Mouse (Mus musculus) liver, embryonic 14.5 days (tissue): Measurements from ENCODE around the gene Zg16. TPM values are rescaled to one million over a fixed set of nuclear protein-coding genes. Genes with fewer than 3 reads are reported as not detected.
"Not testable (repeated sequence)": the region's sequence is repeated elsewhere in the genome, so short reads cannot be mapped to it uniquely, and the experiment has no call there.

ENCODE experiments used
- ATAC-seq: fragments of 200-750 bp; cut with Nextera tagmentation; 2 replicates; pipeline ENCODE4 v1.8.0; 2017; ENCODE audit warnings: moderate number of reproducible peaks, mild to moderate bottlenecking, moderate library complexity; ENCODE audit not compliant: insufficient read depth
- DNase-seq, 3 experiments: peaks; one replicate each; pipeline ENCODE4 v3.0.0-alpha.2; 2012 to 2013; ENCODE audit warnings: low read depth in 3 of 3, low spot score in 3 of 3
- H3K27ac ChIP-seq: fragments of 300-500 bp; sonication (generic); 2 replicates; pipeline ENCODE4 v1.5.1; 2014; ENCODE audit warnings: moderate library complexity, mild to moderate bottlenecking, control low read depth, inconsistent platforms
- H3K27me3 ChIP-seq: fragments of 300-500 bp; sonication (generic); 2 replicates; pipeline ENCODE4 v1.6.1; 2014; ENCODE audit warnings: mild to moderate bottlenecking, low read length, moderate library complexity; ENCODE audit not compliant: control insufficient read depth, insufficient read depth
- H3K36me3 ChIP-seq: fragments of 300-500 bp; sonication (generic); replicated peaks from 2 replicates; pipeline ENCODE4 v1.6.1; 2014; ENCODE audit warnings: low read depth; ENCODE audit not compliant: control insufficient read depth, insufficient read depth
- H3K4me1 ChIP-seq, 2 experiments: fragments of 200-500 bp in 1 of 2; fragments of 300-500 bp in 1 of 2; sonication (generic) in 1 of 2; replicated peaks; 2 replicates each; pipeline ENCODE4 v1.6.1; 2012 to 2014; ENCODE audit warnings: antibody characterized with exemption in 1 of 2, inconsistent platforms in 1 of 2, low read length in 1 of 2; ENCODE audit not compliant: control insufficient read depth in 2 of 2, insufficient read depth in 2 of 2
- H3K4me2 ChIP-seq: fragments of 300-500 bp; sonication (generic); 2 replicates; pipeline ENCODE4 v1.6.1; 2014; ENCODE audit warnings: low read depth, mild to moderate bottlenecking, control low read depth, moderate library complexity
- H3K4me3 ChIP-seq, 2 experiments: fragments of 200-500 bp in 1 of 2; fragments of 300-500 bp in 1 of 2; sonication (generic) in 1 of 2; 2 replicates each; pipeline ENCODE4 v1.5.1; 2012 to 2014; ENCODE audit warnings: low read depth in 2 of 2, low read length in 2 of 2, mild to moderate bottlenecking in 2 of 2, control low read depth in 1 of 2, inconsistent platforms in 1 of 2, moderate library complexity in 1 of 2; ENCODE audit not compliant: insufficient read depth in 1 of 2
- H3K9ac ChIP-seq: fragments of 300-500 bp; sonication (generic); replicated peaks from 2 replicates; pipeline ENCODE4 v1.6.1; 2014; ENCODE audit warnings: mild to moderate bottlenecking, control low read depth, moderate library complexity
- H3K9me3 ChIP-seq: fragments of 300-500 bp; sonication (generic); 2 replicates; pipeline ENCODE4 v1.6.1; 2016; ENCODE audit warnings: low read length, mixed read lengths; ENCODE audit not compliant: control insufficient read depth
- CTCF ChIP-seq: IDR thresholded peaks from 2 replicates; pipeline ENCODE4 v1.5.1; 2016; ENCODE audit warnings: antibody characterized with exemption, low read depth, control low read depth
- EP300 ChIP-seq: IDR thresholded peaks from 2 replicates; pipeline ENCODE4 v1.6.1; 2016; ENCODE audit warnings: antibody characterized with exemption, low read depth
- WGBS: fragments of 180-500 bp; shearing (Covaris S2); extraction: QIAGEN DNeasy Blood & Tissue Kit; methylation state at CpG from one replicate; pipeline ENCODE4 v1.1.7; 2014; ENCODE audit not compliant: insufficient replicate concordance; 5-methylcytosine and 5-hydroxymethylcytosine counted together
- polyA plus RNA-seq, 2 experiments: library from polyadenylated mRNA; depleted of rRNA in 1 of 2; stranded (reverse) in 1 of 2; unstranded in 1 of 2; fragments of >200 nt; fragmentation: Nextera tagmentation in 1 of 2; extraction: Ambion mirVana in 1 of 2; gene quantifications; 2 replicates each; pipeline versions ENCODE4 v1.2.1 to v1.2.3; 2012 to 2014

Zg16 gene
- 0.08 and 0.11 TPM in 2 replicates for polyA plus RNA-seq (2012; rRNA removed)
- polyA plus RNA-seq (2014; fragmentation: Nextera tagmentation; extraction: Ambion mirVana): not detected in 2 replicates

DNA sequence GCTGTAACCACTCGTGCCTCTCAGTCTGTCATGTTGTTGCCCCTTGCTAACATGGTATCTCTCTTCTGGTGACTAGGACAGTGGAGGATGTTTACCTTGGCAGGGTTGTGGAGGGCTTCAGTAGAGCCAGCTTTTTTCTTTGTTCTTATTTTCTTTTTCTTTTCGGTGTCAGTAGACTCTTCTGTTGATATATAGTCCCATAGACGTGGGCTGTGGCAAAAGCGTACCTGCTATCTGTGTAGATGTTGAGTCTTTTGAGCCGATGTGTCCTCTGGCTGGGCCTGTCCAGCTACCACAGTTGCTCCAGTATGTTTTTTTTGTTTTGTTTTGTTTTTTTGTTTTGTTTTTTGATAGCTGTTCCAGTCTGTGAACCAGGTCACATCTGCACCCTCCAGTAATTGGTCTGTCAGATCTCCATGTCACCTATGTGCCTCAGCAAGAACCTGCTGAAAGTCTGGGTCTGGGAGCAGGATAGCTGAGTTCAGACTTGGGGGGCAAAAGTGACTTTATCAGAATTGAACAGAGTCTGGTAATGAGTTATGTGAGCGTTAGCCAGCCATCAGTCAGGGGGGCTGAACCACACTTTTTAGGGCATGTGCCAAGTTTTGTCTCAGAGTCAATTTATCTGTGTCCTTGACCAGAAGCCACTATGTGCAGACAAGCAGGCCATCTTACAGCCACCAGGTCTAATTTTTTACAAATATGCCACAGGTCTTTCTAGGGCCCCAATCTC lies at the start of gene Zg16:
Gene Zg16, minus strand, starts transcription at position 51 of the 733 bp plus-strand sequence.
- H3K4me2 ChIP-seq, H3K36me3 ChIP-seq, ATAC-seq, DNase-seq, H3K27me3 ChIP-seq, H3K9me3 ChIP-seq, H3K4me3 ChIP-seq: not testable (repeated sequence)
- 0 out of 2 replicates have a peak, but pooled peaks have one; percentile 17 for TF ChIP-seq EP300
- 39% methylated on average over 6 of the region's 6 CpGs for WGBS
- Histone ChIP-seq H3K27ac (peak within 1 kb of the TSS; percentile 69), H3K4me1 (peaks cover 17 to 59% of the 10 kb centered on the region in 2 experiments), H3K9ac (peak within 1 kb of the TSS; percentile 2)

DNA sequence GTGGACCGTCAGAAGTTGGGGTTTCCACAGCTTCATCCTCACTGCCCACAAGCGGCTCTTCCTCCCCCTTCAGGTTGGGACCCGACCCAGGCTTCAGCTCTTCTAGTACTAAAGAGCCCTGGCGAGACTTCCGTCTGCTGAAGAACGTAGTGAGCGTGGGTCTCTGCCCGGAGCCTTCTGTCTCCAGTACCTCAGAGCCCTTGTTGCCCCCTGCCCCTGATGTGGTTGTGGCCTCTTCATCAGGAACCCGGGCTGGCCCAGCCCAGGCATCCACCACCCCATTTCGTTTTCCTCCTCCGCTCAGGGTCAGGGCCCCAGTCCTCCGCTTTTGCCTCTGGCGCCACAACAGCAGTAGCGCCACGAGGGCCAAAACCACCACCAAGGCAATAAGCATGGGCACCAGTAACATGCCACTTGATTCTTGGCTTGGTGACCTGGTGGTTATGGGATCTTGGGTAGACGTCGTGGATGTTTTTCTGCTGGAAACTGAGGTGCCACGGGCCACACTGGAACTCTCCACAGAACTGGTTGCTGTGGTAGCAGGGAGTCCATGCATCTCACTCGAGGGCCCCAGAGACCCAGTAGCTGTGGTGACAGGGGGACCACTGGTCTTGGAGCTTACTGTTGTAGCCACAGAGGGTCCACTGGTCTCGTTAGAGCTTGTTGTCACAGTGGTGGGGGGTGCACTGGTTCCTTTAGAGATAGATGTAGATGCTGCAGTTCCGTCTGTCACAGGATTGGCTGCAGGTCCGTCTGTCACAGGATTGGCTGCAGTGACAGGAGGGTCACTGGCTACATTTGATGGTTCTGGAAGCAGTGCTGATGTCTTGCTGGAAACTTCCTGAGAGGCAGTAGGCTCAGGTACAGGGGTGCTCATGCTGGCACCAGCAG lies 49.3 kb upstream of the Zg16 start:
- no peaks in the 10 kb centered on the region for H3K9me3 ChIP-seq
- peak overlapping the region; percentile 54 to 55 for H3K4me3 ChIP-seq
- no peak for ATAC-seq
- peak overlapping the region; percentile 67 for H3K4me2 ChIP-seq
- 55% methylated on average over 22 of the region's 22 CpGs for WGBS
- H3K36me3 ChIP-seq: no peaks in the 10 kb centered on the region
- H3K27ac ChIP-seq: peak overlapping the region; percentile 70; the same call in 1 of the 2 replicates
- no peaks in the 10 kb centered on the region for H3K27me3 ChIP-seq
- no peak for DNase-seq
- peaks cover 28 to 46% of the 10 kb centered on the region in 2 experiments for H3K4me1 ChIP-seq
- H3K9ac ChIP-seq: peak overlapping the region; percentile 66; the same call in 1 of the 2 replicates
- TF ChIP-seq EP300 (no peak), CTCF (no peak)

DNA sequence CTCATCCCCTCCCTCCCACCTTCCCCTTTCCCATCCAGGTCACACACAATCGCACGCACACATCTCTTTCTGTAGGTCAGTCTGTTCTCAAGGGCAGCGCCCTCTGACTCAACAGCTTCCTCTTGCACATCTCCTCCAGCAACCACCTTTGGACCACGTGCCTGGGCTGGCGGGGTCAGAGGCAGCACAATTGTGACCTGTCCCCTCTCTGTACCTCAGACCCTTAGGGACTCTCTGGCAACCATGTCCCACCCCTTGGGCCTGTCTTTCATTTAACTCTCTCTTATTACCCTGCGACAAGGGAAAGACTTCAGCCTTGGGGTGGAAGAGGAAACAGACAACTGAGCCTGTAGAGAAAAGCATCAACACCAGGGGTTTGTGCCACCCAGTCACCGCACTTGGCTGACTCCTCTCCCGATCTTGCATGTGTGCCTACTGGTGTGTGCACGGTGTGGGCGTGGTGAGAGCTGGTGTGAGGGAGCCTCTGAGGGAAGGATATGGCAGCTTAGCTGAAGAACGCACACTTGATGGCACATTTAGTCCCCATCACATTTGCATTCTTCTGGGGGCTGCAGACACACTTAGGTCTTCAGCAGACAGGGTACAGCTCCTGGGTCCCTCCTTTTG lies 47.8 kb upstream of the Zg16 start:
- Histone ChIP-seq H3K27me3 (no peaks in the 10 kb centered on the region), H3K36me3 (no peaks in the 10 kb centered on the region), H3K4me1 (peaks cover 23 to 37% of the 10 kb centered on the region in 2 experiments), H3K4me3 (peak overlapping the region; percentile 5 to 12; a peak in 3 of 4 replicates), H3K4me2 (peak overlapping the region; percentile 67), H3K9ac (no peak overlapping the region), H3K27ac (no peak overlapping the region), H3K9me3 (no peaks in the 10 kb centered on the region)
- ATAC-seq (no peak), DNase-seq (no peak)
- no peak for TF ChIP-seq CTCF
- TF ChIP-seq EP300: no peak
- WGBS: 36% methylated on average over 11 of the region's 11 CpGs

DNA sequence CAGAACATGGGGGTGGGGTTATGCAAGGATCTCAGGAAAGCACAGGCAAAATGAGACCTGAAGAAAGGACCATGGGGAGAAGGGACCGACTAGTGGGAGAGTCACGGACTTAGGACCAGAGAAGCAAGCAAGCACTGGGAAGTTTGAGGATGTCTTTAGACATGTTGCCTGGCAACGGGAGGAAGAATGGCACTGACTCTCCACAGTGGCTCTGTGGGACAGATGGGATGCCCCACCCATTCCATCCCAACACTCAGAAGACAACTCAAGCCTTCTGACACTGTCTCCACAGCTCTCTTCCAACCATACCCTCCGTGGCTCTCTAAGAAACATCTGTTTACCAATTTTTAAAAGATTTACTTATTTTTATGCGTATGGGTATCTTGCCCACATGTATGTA lies 46.0 kb upstream of the Zg16 start:
- Histone ChIP-seq H3K27ac (no peak overlapping the region), H3K4me1 (peaks cover 11 to 31% of the 10 kb centered on the region in 2 experiments), H3K4me3 (no peak overlapping the region), H3K4me2 (no peak overlapping the region), H3K27me3 (no peaks in the 10 kb centered on the region), H3K36me3 (no peaks in the 10 kb centered on the region), H3K9me3 (no peaks in the 10 kb centered on the region), H3K9ac (no peak overlapping the region; the same call in 1 of the 2 replicates)
- DNase-seq: no peak
- TF ChIP-seq EP300 (no peak), CTCF (no peak)
- WGBS: 63% methylated on average over 5 of the region's 5 CpGs
- no peak for ATAC-seq
